Mouse (Mus musculus): ENCODE data around the gene Zbtb22. TPM values are rescaled to one million over a fixed set of nuclear protein-coding genes. Genes with fewer than 3 reads are reported as not detected.
A peak's percentile ranks its signal among the peaks of the same experiment; 100 is the strongest.
"Not testable (repeated sequence)": the region's sequence is repeated elsewhere in the genome, so short reads cannot be mapped to it uniquely, and the experiment has no call there.

Zbtb22 gene
- polyA plus RNA-seq, 1 experiment from 2014 or later: 6.5 TPM

- ATAC-seq (ENCODE audit: low read depth): no peak
- H3K4me1 ChIP-seq (ENCODE audit: control insufficient read depth, insufficient read depth, low read length): peaks cover 24% of the 10 kb centered on the region
Measured at GRCm38 (mm10) chr17:33948090-33948904, 32.6 kb downstream of the Zbtb22 start.

GRCm38 (mm10) chr17:33948905-33949537 lies 33.3 kb downstream of the Zbtb22 start:
- WGBS: 91% methylated on average over 19 of the region's 19 CpGs
- peaks cover 26% of the 10 kb centered on the region for H3K36me3 ChIP-seq (ENCODE audit: control insufficient read depth, insufficient read depth, low read length)
- ATAC-seq (ENCODE audit: low read depth): no peak

More at GRCm38 (mm10) chr17:33948090-33948904, 32.6 kb downstream of the Zbtb22 start:
- no peak overlapping the region for H3K4me3 ChIP-seq (ENCODE audit: low read depth, low read length)
- H3K4me2 ChIP-seq (ENCODE audit: low read depth, low read length): no peak overlapping the region
- H3K27ac ChIP-seq (ENCODE audit: low read depth, low read length): no peak overlapping the region
- no peak overlapping the region for H3K9ac ChIP-seq (replicated peaks; ENCODE audit: low read depth, low read length)
- WGBS: 87% methylated on average over 22 of the region's 22 CpGs
- H3K9me3 ChIP-seq (ENCODE audit: control insufficient read depth, low read length): no peaks in the 10 kb centered on the region
- H3K27me3 ChIP-seq (ENCODE audit: control insufficient read depth, insufficient read depth, low read length): no peaks in the 10 kb centered on the region
- H3K36me3 ChIP-seq (ENCODE audit: control insufficient read depth, insufficient read depth, low read length): peaks cover 25% of the 10 kb centered on the region

GRCm38 (mm10) chr17:33950131-33950625 lies 34.5 kb downstream of the Zbtb22 start:
- no peak for ATAC-seq (ENCODE audit: low read depth)
- Histone ChIP-seq H3K27ac (ENCODE audit: low read depth, low read length) (peak overlapping the region; percentile 90; the same call in 1 of the 2 replicates), H3K9me3 (ENCODE audit: control insufficient read depth, low read length) (no peaks in the 10 kb centered on the region), H3K4me1 (ENCODE audit: control insufficient read depth, insufficient read depth, low read length) (peaks cover 39% of the 10 kb centered on the region), H3K27me3 (ENCODE audit: control insufficient read depth, insufficient read depth, low read length) (no peaks in the 10 kb centered on the region), H3K9ac (replicated peaks; ENCODE audit: low read depth, low read length) (peak overlapping the region; percentile 72), H3K4me2 (ENCODE audit: low read depth, low read length) (peak overlapping the region; percentile 95), H3K4me3 (ENCODE audit: low read depth, low read length) (peak overlapping the region; percentile 49), H3K36me3 (ENCODE audit: control insufficient read depth, insufficient read depth, low read length) (peaks cover 22% of the 10 kb centered on the region; the same call in 1 of the 2 replicates)
- 82% methylated on average over 10 of the region's 10 CpGs for WGBS

More at GRCm38 (mm10) chr17:33948905-33949537, 33.3 kb downstream of the Zbtb22 start:
- no peak overlapping the region for H3K4me2 ChIP-seq (ENCODE audit: low read depth, low read length)
- no peaks in the 10 kb centered on the region for H3K9me3 ChIP-seq (ENCODE audit: control insufficient read depth, low read length)
- H3K27ac ChIP-seq (ENCODE audit: low read depth, low read length): no peak overlapping the region
- H3K4me1 ChIP-seq (ENCODE audit: control insufficient read depth, insufficient read depth, low read length): peaks cover 30% of the 10 kb centered on the region
- no peak overlapping the region for H3K9ac ChIP-seq (replicated peaks; ENCODE audit: low read depth, low read length)
- H3K27me3 ChIP-seq (ENCODE audit: control insufficient read depth, insufficient read depth, low read length): no peaks in the 10 kb centered on the region
- H3K4me3 ChIP-seq (ENCODE audit: low read depth, low read length): no peak overlapping the region

DNA sequence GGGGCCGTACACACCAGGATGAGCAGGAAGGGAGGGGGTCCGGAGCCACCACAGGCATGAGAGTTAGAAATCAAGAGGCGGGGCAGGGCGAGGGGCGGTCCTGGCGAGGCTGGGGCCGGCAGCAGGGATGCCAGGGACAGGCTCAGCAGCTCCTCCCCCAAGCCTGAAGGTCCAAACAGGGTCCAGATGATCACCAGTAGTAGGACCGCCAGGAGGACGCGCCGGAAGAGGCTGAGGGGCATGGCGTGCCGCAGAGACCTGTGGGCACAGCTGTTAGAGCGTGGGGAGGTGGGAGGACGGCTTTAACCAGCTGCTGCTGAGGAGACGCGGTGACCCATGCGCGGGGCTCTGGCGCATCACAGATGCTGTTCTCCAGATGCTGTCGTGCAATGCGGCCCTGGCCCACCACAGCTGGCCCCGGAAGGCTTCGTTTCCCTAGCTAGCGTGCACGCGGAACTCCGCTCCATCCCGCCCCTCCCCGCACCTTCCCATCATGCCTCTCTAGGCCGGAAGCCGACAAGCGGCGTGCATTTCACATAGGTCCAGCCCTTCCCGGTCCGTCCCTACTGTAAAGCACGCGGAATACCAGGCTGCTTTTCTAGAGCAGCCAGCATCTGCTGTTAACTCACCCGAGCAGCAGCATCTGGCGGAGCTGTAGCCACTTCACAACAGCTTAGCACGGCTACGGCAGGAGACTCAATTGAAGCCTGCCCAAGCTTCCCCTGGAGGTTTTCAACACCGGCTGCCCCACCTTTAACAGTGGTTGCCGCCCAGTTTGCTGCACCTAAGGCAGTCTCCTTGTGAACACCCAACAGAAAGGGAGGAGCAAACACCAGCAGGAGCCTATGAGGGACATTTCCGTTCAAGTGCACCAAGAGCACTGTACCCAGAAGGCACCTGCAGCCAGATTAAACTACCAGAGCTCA lies 35.6 kb downstream of the Zbtb22 start, which contains the start of gene B3galt4:
Gene B3galt4, minus strand, starts transcription at position 468 of the 926 bp plus-strand sequence.
- Histone ChIP-seq H3K36me3 (ENCODE audit: control insufficient read depth, insufficient read depth, low read length) (peaks cover 19% of the 10 kb centered on the region; the same call in 1 of the 2 replicates), H3K4me3 (ENCODE audit: low read depth, low read length) (peak within 1 kb of the TSS; percentile 49), H3K27me3 (ENCODE audit: control insufficient read depth, insufficient read depth, low read length) (no peaks in the 10 kb centered on the region), H3K4me2 (ENCODE audit: low read depth, low read length) (peak within 1 kb of the TSS; percentile 95), H3K9ac (replicated peaks; ENCODE audit: low read depth, low read length) (peak within 1 kb of the TSS; percentile 72), H3K27ac (ENCODE audit: low read depth, low read length) (peak within 1 kb of the TSS; percentile 90), H3K9me3 (ENCODE audit: control insufficient read depth, low read length) (no peaks in the 10 kb centered on the region), H3K4me1 (ENCODE audit: control insufficient read depth, insufficient read depth, low read length) (peaks cover 39% of the 10 kb centered on the region)
- WGBS: under 1% methylated on average over 45 of the region's 45 CpGs
- peak; percentile 72 for ATAC-seq (ENCODE audit: low read depth)

- 79% methylated on average over 13 of the region's 13 CpGs for WGBS
- H3K9me3 ChIP-seq (ENCODE audit: control insufficient read depth, low read length); ATAC-seq (ENCODE audit: low read depth); H3K27ac ChIP-seq (ENCODE audit: low read depth, low read length); H3K4me3 ChIP-seq (ENCODE audit: low read depth, low read length); H3K27me3 ChIP-seq (ENCODE audit: control insufficient read depth, insufficient read depth, low read length): not testable (repeated sequence)
- peak overlapping the region; percentile 95 for H3K4me2 ChIP-seq (ENCODE audit: low read depth, low read length)
- peak overlapping the region; percentile 72; the same call in 1 of the 2 replicates for H3K9ac ChIP-seq (replicated peaks; ENCODE audit: low read depth, low read length)
- H3K4me1 ChIP-seq (ENCODE audit: control insufficient read depth, insufficient read depth, low read length): peaks cover 44% of the 10 kb centered on the region
- peaks cover 17% of the 10 kb centered on the region; the same call in 1 of the 2 replicates for H3K36me3 ChIP-seq (ENCODE audit: control insufficient read depth, insufficient read depth, low read length)
Measured at GRCm38 (mm10) chr17:33952015-33952414, 36.3 kb downstream of the Zbtb22 start.

GRCm38 (mm10) chr17:33952879-33953278 lies 37.2 kb downstream of the Zbtb22 start:
- no peak for ATAC-seq (ENCODE audit: low read depth)
- 79% methylated on average over 4 of the region's 4 CpGs for WGBS
- peaks cover 44% of the 10 kb centered on the region for H3K4me1 ChIP-seq (ENCODE audit: control insufficient read depth, insufficient read depth, low read length)
- H3K27ac ChIP-seq (ENCODE audit: low read depth, low read length): no peak overlapping the region
- H3K27me3 ChIP-seq (ENCODE audit: control insufficient read depth, insufficient read depth, low read length): no peaks in the 10 kb centered on the region
- peaks cover 13% of the 10 kb centered on the region; the same call in 1 of the 2 replicates for H3K36me3 ChIP-seq (ENCODE audit: control insufficient read depth, insufficient read depth, low read length)
- no peak overlapping the region for H3K4me2 ChIP-seq (ENCODE audit: low read depth, low read length)
- no peaks in the 10 kb centered on the region for H3K9me3 ChIP-seq (ENCODE audit: control insufficient read depth, low read length)
- H3K9ac ChIP-seq (replicated peaks; ENCODE audit: low read depth, low read length): no peak overlapping the region
- no peak overlapping the region for H3K4me3 ChIP-seq (ENCODE audit: low read depth, low read length)

GRCm38 (mm10) chr17:33953310-33953709 lies 37.6 kb downstream of the Zbtb22 start:
- no peak overlapping the region for H3K4me3 ChIP-seq (ENCODE audit: low read depth, low read length)
- no peak overlapping the region for H3K4me2 ChIP-seq (ENCODE audit: low read depth, low read length)
- H3K9me3 ChIP-seq (ENCODE audit: control insufficient read depth, low read length): no peaks in the 10 kb centered on the region
- WGBS: 84% methylated on average over 3 of the region's 3 CpGs
- no peaks in the 10 kb centered on the region for H3K27me3 ChIP-seq (ENCODE audit: control insufficient read depth, insufficient read depth, low read length)
- ATAC-seq (ENCODE audit: low read depth): no peak
- H3K9ac ChIP-seq (replicated peaks; ENCODE audit: low read depth, low read length): no peak overlapping the region
- H3K36me3 ChIP-seq (ENCODE audit: control insufficient read depth, insufficient read depth, low read length): peaks cover 16% of the 10 kb centered on the region; the same call in 1 of the 2 replicates
- H3K27ac ChIP-seq (ENCODE audit: low read depth, low read length): no peak overlapping the region
- H3K4me1 ChIP-seq (ENCODE audit: control insufficient read depth, insufficient read depth, low read length): peaks cover 44% of the 10 kb centered on the region

- H3K27ac ChIP-seq (ENCODE audit: low read depth, low read length): no peak overlapping the region; the same call in 1 of the 2 replicates
- WGBS: 27% methylated on average over 5 of the region's 5 CpGs
- H3K36me3 ChIP-seq (ENCODE audit: control insufficient read depth, insufficient read depth, low read length): peaks cover 23% of the 10 kb centered on the region; the same call in 1 of the 2 replicates
Measured at GRCm38 (mm10) chr17:33953961-33954565, 38.4 kb downstream of the Zbtb22 start.

More at GRCm38 (mm10) chr17:33953961-33954565, 38.4 kb downstream of the Zbtb22 start:
- Histone ChIP-seq H3K4me2 (ENCODE audit: low read depth, low read length) (peak overlapping the region; percentile 98), H3K4me3 (ENCODE audit: low read depth, low read length) (peak overlapping the region; percentile 96), H3K27me3 (ENCODE audit: control insufficient read depth, insufficient read depth, low read length) (no peaks in the 10 kb centered on the region), H3K9me3 (ENCODE audit: control insufficient read depth, low read length) (no peaks in the 10 kb centered on the region), H3K9ac (replicated peaks; ENCODE audit: low read depth, low read length) (peak overlapping the region; percentile 91), H3K4me1 (ENCODE audit: control insufficient read depth, insufficient read depth, low read length) (peaks cover 44% of the 10 kb centered on the region)
- ATAC-seq (ENCODE audit: low read depth): no peak
